Mouse (Mus musculus) embryo, embryonic 10 days (tissue): ENCODE measurements at regions not wholly inside any gene's neighbourhood (a gene's known extent, or its start where the extent isn't known, plus 50 kb on each side); places are given as distances from the start of the nearest gene placed in this dataset.

Experiments
- DNase-seq: peaks from one replicate; pipeline ENCODE4 v3.0.0-alpha.2; 2015; ENCODE audit warnings: low spot score

DNA sequence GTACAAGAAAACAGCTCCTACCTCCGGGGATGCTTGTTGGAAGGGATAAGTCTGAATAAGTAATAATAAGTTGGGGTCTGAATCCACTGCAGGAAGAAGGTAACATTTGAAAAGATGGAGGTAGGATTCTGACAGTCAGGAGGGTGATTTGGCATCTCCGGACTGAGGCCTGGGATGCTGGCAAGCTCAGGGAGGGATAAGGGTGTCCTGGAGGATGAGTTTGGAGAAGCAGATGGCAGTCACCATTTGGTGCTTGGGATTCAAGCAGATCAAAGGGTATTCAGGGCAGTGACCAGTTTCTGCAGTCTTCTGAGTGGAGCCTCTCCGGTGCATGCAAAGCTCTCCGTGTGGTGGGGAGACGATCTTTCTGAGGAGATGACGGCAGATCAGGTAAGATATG lies 62.9 kb upstream of the Gm2310 start:
- DNase-seq: no peak

DNA sequence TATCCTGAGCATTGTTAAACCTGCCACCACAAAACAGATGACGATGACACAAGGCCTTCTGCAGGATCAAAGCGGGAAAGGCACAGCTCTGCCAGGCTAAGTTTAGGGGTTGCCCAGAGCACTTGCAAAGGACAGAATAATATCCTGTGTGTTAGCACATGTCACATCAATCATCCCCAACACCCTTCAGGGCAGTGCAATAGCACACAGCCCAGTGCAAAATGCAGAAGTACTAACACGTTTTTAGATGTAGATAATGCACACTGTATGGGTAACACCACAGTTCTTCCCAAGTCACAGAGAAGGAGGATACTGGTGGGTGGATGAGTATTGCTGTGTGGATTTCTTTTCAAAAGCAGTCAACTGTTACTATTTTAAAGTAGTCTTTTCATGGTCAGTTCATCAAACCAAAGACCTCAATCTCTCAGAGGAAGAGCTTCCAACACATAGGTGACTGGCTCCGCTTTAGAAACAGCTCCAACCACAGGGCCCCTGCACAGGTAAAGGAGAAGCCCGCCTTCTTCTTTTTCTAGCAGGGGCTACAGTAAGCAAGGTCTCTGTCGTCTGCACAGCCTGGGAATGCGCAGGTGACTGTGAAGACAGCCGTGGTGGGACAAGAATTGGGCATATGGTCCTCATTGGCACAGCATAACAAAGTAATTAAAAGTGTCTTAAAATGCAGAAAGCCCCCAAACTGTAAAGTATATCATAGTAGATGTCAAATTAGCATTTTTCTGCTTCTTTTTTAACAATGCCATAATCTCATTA lies 61.6 kb upstream of the Gm2310 start:
- DNase-seq: no peak

DNA sequence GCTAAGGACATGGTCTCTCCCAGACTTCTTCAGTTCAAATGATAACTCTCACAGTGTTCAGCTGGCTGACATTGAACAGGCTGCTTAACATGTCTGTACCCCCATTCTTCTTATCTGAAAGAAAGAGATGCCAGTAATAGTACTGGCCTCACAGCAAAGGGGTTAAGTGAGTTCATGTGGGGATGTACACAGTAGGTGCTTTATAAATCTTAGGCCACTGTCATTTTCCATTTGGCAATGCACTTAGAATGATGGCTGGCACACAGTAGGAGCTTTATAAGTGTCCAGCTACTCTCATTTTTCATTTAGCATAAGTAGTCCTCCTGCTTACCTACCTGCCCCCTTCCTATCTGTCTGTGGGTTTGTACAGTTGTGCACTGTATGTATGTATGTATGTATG lies 60.3 kb upstream of the Gm2310 start:
- DNase-seq: no peak

DNA sequence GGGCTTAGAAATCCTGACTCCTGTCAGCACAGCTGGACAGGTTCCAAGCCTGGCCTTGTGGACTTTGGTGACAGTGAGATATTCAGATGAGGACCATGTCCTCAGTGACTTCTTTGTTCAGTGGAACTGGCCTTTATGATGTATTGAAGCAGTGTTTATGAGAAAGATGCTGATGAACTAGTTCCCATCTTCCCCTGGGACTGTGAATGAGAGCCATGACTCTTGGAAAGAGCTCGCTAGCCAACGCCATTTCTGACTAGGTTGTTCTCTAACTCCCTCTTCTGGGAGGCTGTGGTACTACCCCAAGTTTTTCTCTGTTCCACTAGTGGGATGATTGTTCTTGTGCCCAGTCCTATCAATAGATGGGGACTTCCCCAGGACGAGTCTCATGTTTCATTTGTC lies 57.7 kb upstream of the Gm2310 start:
- DNase-seq: peak; percentile 69

DNA sequence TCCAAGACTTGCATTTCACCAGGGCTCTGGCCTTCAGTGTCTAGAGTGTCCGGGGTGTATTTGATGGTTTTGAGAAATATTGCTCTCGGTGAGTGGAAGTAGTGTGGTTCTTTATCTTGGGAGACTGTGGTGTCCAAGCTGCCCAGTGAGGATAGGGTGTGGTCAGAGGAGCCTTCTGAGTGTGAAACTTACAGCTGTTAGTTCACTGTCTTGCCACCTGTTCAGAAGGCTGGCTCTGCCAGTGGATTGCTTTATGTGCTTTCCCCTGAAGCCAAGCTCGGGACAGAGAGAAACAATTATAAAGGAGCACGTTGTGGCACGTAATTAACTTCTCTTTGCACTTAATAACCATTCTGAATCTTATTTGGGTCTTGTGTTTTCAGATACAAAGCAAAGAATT lies 57.2 kb upstream of the Gm2310 start:
- no peak for DNase-seq

DNA sequence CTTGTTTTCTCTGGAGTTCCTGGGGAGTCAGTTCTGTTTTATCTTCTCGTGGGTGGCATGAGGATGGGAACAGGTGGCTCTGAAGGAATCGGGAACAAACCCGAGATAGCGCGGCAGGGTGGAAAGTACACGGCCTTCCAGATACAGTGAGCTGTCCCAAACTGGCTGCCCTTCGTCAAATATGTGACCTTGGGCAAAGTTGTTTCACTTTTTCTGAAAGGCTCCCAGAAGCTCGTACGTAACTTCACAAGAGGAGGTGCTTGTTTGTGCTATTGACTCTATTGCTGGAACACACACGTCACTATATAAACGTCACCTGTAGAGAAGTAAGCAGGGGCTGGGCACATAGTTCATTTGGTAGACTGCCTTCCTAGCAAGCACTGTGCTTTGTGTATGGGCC lies 49.9 kb upstream of the Gm2310 start:
- DNase-seq: no peak
